In genomic region chr14:118225911-118226310, GRCm38 (mm10) we compare ENCODE assay signal across 11 mouse cellular contexts. TPM values are rescaled to one million over a fixed set of nuclear protein-coding genes. Genes with fewer than 3 reads are reported as not detected.
A peak's percentile ranks its signal among the peaks of the same experiment; 100 is the strongest.
DNase-seq lines count a peak whose midpoint lies in the region; ATAC-seq and TF ChIP-seq lines count a peak whose summit lies in the region.
"Had no signal": no experiment of that assay in that cellular context is flagged by ENCODE, and none has a peak within 500 bp of the region (broad histone marks: within the 10 kb centered on the region; RNA-seq: fewer than 3 reads in every experiment).

No protein-coding gene starts in this region.

- no peak for TF ChIP-seq CTCF in ES-Bruce4 (IDR thresholded peaks at IDR 0.05; ENCODE audit: low read depth, low read length)

- H3K27me3 ChIP-seq in ES-Bruce4 (ENCODE audit: control insufficient read depth, insufficient read depth, low read length, poor library complexity, severe bottlenecking), result peaks cover 8% of the 10 kb centered on the region
- H3K27me3 ChIP-seq in forebrain, embryonic 14.5 days (replicated peaks; ENCODE audit: control insufficient read depth, insufficient read depth, low read length), result peaks cover 28% of the 10 kb centered on the region
- H3K27me3 ChIP-seq in limb, embryonic 14.5 days (ENCODE audit: control insufficient read depth, insufficient read depth, low read length), result peaks cover 80% of the 10 kb centered on the region

- under 1% methylated on average over 21 of the region's 21 CpGs for WGBS in forebrain, embryonic 14.5 days
- under 1% methylated on average over 21 of the region's 21 CpGs for WGBS in limb, embryonic 14.5 days

- H3K27ac ChIP-seq in ES-Bruce4 (ENCODE audit: insufficient read depth, low read length), result no peak overlapping the region
- H3K27ac ChIP-seq in forebrain, embryonic 14.5 days (ENCODE audit: low read depth, low read length), result no peak overlapping the region
- H3K27ac ChIP-seq in limb, embryonic 14.5 days (replicated peaks; ENCODE audit: low read depth, low read length), result no peak overlapping the region
- H3K27ac ChIP-seq: liver, embryonic 15.5 days had no signal

- peak; percentile 45 for ATAC-seq in forebrain, embryonic 14.5 days
- ATAC-seq in limb, embryonic 14.5 days (ENCODE audit: low FRiP score, low read depth), result no peak; the same call in 1 of the 2 replicates

- H3K4me1 ChIP-seq in ES-Bruce4 (ENCODE audit: control insufficient read depth, insufficient read depth, low read length), result peaks cover 3% of the 10 kb centered on the region
- peaks cover 29% of the 10 kb centered on the region for H3K4me1 ChIP-seq in forebrain, embryonic 14.5 days (ENCODE audit: control insufficient read depth, insufficient read depth, low read length)
- H3K4me1 ChIP-seq in limb, embryonic 14.5 days (ENCODE audit: control insufficient read depth, insufficient read depth, low read length), result no peaks in the 10 kb centered on the region; the same call in 1 of the 2 replicates

- intact Hi-C loops in left cerebral cortex, postnatal 25 days (cut with DNase I), result no loop called here

- 0 out of 2 replicates have a peak, but pooled peaks cover 2% of the 10 kb centered on the region for H3K9me3 ChIP-seq in ES-Bruce4 (replicated peaks; ENCODE audit: control insufficient read depth, insufficient read depth, low read length, poor library complexity, severe bottlenecking)
- no peaks in the 10 kb centered on the region for H3K9me3 ChIP-seq in forebrain, embryonic 14.5 days (replicated peaks; ENCODE audit: control insufficient read depth, low read length)
- H3K9me3 ChIP-seq in limb, embryonic 14.5 days (ENCODE audit: control insufficient read depth, low read length), result no peaks in the 10 kb centered on the region
- H3K9me3 ChIP-seq: liver, embryonic 15.5 days had no signal

- H3K4me2 ChIP-seq in forebrain, embryonic 14.5 days (ENCODE audit: low read length), result peak overlapping the region; percentile 46
- H3K4me2 ChIP-seq in limb, embryonic 14.5 days (replicated peaks; ENCODE audit: low read depth, low read length, severe bottlenecking), result 0 out of 2 replicates have a peak overlapping the region, but pooled peaks have one; percentile 10
- H3K4me2 ChIP-seq: liver, embryonic 15.5 days had no signal

- TF ChIP-seq POLR2A in ES-Bruce4 (IDR thresholded peaks at IDR 0.05; ENCODE audit: insufficient read depth, low read length), result no peak
- TF ChIP-seq POLR2A in limb, embryonic 14.5 days (IDR thresholded peaks at IDR 0.05; ENCODE audit: borderline replicate concordance, extremely low read depth, insufficient read depth, insufficient read length), result no peak

- H3K36me3 ChIP-seq in ES-Bruce4 (ENCODE audit: control insufficient read depth, insufficient read depth, low read length, poor library complexity, severe bottlenecking), result no peaks in the 10 kb centered on the region
- no peaks in the 10 kb centered on the region for H3K36me3 ChIP-seq in forebrain, embryonic 14.5 days (ENCODE audit: control insufficient read depth, insufficient read depth, low read length)
- H3K36me3 ChIP-seq in limb, embryonic 14.5 days (ENCODE audit: control insufficient read depth, insufficient read depth, low read length), result no peaks in the 10 kb centered on the region
- H3K36me3 ChIP-seq: liver, embryonic 15.5 days had no signal

- DNase-seq in heart, adult 11 months, result peak; percentile 84
- no peak for DNase-seq in heart, adult 9 months (ENCODE audit: low spot score in 2 of 2)
- DNase-seq in forebrain, embryonic 14.5 days (ENCODE audit: low spot score), result peak; percentile 87
- no peak for DNase-seq in limb, embryonic 14.5 days (ENCODE audit: low spot score)
- no peak for DNase-seq in left cerebral cortex, postnatal 25 days (ENCODE audit: low spot score in 2 of 2)
- DNase-seq in thymus, postnatal 14 days, result no peak
- DNase-seq in MN1 (ENCODE audit: low spot score), result no peak
- DNase-seq: cerebellum, adult 9-11 months had no signal

- no peak for TF ChIP-seq EP300 in ES-Bruce4 (IDR thresholded peaks at IDR 0.05; ENCODE audit: insufficient read depth, low read depth, low read length)

- H3K4me3 ChIP-seq in ES-Bruce4 (ENCODE audit: low read depth, low read length), result peak overlapping the region; percentile 15; the same call in 1 of the 2 replicates
- peak overlapping the region; percentile 2; the same call in 1 of the 2 replicates for H3K4me3 ChIP-seq in forebrain, embryonic 14.5 days (ENCODE audit: low read depth, low read length)
- peak overlapping the region; percentile 10; the same call in 1 of the 2 replicates for H3K4me3 ChIP-seq in limb, embryonic 14.5 days (replicated peaks; ENCODE audit: low read length)
- H3K4me3 ChIP-seq: liver, embryonic 15.5 days had no signal

- no peak overlapping the region; the same call in 1 of the 2 replicates for H3K9ac ChIP-seq in ES-Bruce4 (ENCODE audit: low read depth, poor library complexity, severe bottlenecking)
- no peak overlapping the region for H3K9ac ChIP-seq in forebrain, embryonic 14.5 days (ENCODE audit: low read length)
- no peak overlapping the region for H3K9ac ChIP-seq in limb, embryonic 14.5 days (ENCODE audit: low read depth, low read length, severe bottlenecking)
- H3K9ac ChIP-seq: liver, embryonic 15.5 days had no signal

RNA-seq across cellular contexts. Expression of gene Sox21, which starts 10.9 kb away (rescaled TPM):
- 0.73 and 1.2 TPM in 2 replicates for polyA plus RNA-seq in ES-Bruce4 (2011; ENCODE audit: insufficient read depth, insufficient read length, low read depth, missing spikeins)
- polyA plus RNA-seq in forebrain, embryonic 14.5 days (2014; fragmentation: Nextera tagmentation; extraction: Ambion mirVana), result 6.6 and 9.3 TPM in 2 replicates
- 0.85 and 0.98 TPM in 2 replicates for polyA plus RNA-seq in limb, embryonic 14.5 days (2012; rRNA removed)
- polyA plus RNA-seq in limb, embryonic 14.5 days (2014; fragmentation: Nextera tagmentation; extraction: Ambion mirVana), result 0.65 and 0.84 TPM in 2 replicates
- total RNA-seq in left cerebral cortex, postnatal 25 days (2021), result 10 to 100 TPM; 10.2 to 10.5 TPM
- polyA plus RNA-seq: liver, embryonic 15.5 days had no signal

RNA-seq across cellular contexts. Expression of gene Gm9376, which starts 40.8 kb away (rescaled TPM):
- not detected in 2 replicates for polyA plus RNA-seq in ES-Bruce4 (2011; ENCODE audit: insufficient read depth, insufficient read length, low read depth, missing spikeins)
- not detected in 2 replicates for polyA plus RNA-seq in forebrain, embryonic 14.5 days (2014; fragmentation: Nextera tagmentation; extraction: Ambion mirVana)
- polyA plus RNA-seq in limb, embryonic 14.5 days (2012; rRNA removed), result not detected in 2 replicates
- polyA plus RNA-seq in limb, embryonic 14.5 days (2014; fragmentation: Nextera tagmentation; extraction: Ambion mirVana), result not detected in 2 replicates
- total RNA-seq in left cerebral cortex, postnatal 25 days (2021), result not detected
- polyA plus RNA-seq: C2C12; liver, embryonic 15.5 days had no signal

Comparison
In these comparisons a context has a peak if more than half of its experiments do, and no peak if none do; other contexts are left out.
1. DNase-seq: peak in heart, adult 11 months (single experiment) and forebrain, embryonic 14.5 days (single experiment); none in heart, adult 9 months (0 of 2), limb, embryonic 14.5 days (single experiment), left cerebral cortex, postnatal 25 days (0 of 2), thymus, postnatal 14 days (single experiment) and MN1 (single experiment).
2. Peak in every context shown above with its lines, with median percentiles within 50 percentile points of each other: H3K4me3 ChIP-seq.